15 mouse cellular contexts compared by ENCODE assay signal in genomic region chr3:27637046-27637661, GRCm38 (mm10).
DNase-seq lines count a peak whose midpoint lies in the region; ATAC-seq lines count a peak whose summit lies in the region.
"Had no signal": no experiment of that assay in that cellular context is flagged by ENCODE, and none has a peak within 500 bp of the region (broad histone marks: within the 10 kb centered on the region; RNA-seq: fewer than 3 reads in every experiment).

No protein-coding gene starts in this region.

- intact Hi-C loops in heart, postnatal 36 days (cut with DNase I) = no loop called here

- ATAC-seq in heart, embryonic 13.5 days (ENCODE audit: extremely low read depth, insufficient number of reproducible peaks, low FRiP score, low TSS enrichment) = no peak
- ATAC-seq in kidney, embryonic 16.5 days (ENCODE audit: low FRiP score, low TSS enrichment) = peak; percentile 73
- 0 out of 2 replicates have a peak, but pooled peaks have one; percentile 29 for ATAC-seq in embryonic facial prominence, embryonic 15.5 days (ENCODE audit: insufficient number of reproducible peaks, low FRiP score, low TSS enrichment, low read depth)
- ATAC-seq: intestine, embryonic 15.5 days; liver, postnatal 0 days had no signal

- H3K9ac ChIP-seq in heart, embryonic 13.5 days = no peak overlapping the region
- no peak overlapping the region for H3K9ac ChIP-seq in kidney, embryonic 16.5 days (replicated peaks; ENCODE audit: low read length)
- no peak overlapping the region for H3K9ac ChIP-seq in embryonic facial prominence, embryonic 15.5 days
- H3K9ac ChIP-seq: embryonic facial prominence, embryonic 12.5 days; intestine, embryonic 15.5 days; liver, postnatal 0 days; stomach, embryonic 15.5 days had no signal

- no peaks in the 10 kb centered on the region for H3K9me3 ChIP-seq in heart, embryonic 13.5 days
- H3K9me3 ChIP-seq in kidney, embryonic 16.5 days (ENCODE audit: low read length) = no peaks in the 10 kb centered on the region
- H3K9me3 ChIP-seq in embryonic facial prominence, embryonic 15.5 days (replicated peaks) = no peaks in the 10 kb centered on the region
- H3K9me3 ChIP-seq: embryonic facial prominence, embryonic 12.5 days; intestine, embryonic 15.5 days; stomach, embryonic 15.5 days had no signal

- peaks cover 70% of the 10 kb centered on the region for H3K4me1 ChIP-seq in heart, embryonic 13.5 days
- H3K4me1 ChIP-seq in kidney, embryonic 16.5 days (ENCODE audit: insufficient read depth, low read length) = peaks cover 9% of the 10 kb centered on the region; the same call in 1 of the 2 replicates
- 0 out of 2 replicates have a peak, but pooled peaks cover 5% of the 10 kb centered on the region for H3K4me1 ChIP-seq in embryonic facial prominence, embryonic 15.5 days
- H3K4me1 ChIP-seq: intestine, embryonic 15.5 days; stomach, embryonic 15.5 days had no signal

- no peaks in the 10 kb centered on the region for H3K27me3 ChIP-seq in heart, embryonic 13.5 days (replicated peaks)
- no peaks in the 10 kb centered on the region for H3K27me3 ChIP-seq in kidney, embryonic 16.5 days (ENCODE audit: insufficient read depth, low read length)
- H3K27me3 ChIP-seq in embryonic facial prominence, embryonic 15.5 days = no peaks in the 10 kb centered on the region
- H3K27me3 ChIP-seq: embryonic facial prominence, embryonic 12.5 days; intestine, embryonic 15.5 days; stomach, embryonic 15.5 days had no signal

- DNase-seq in heart, postnatal 36 days = no peak
- DNase-seq in kidney, postnatal 10 days = no peak
- peak; percentile 36 for DNase-seq in embryo, embryonic 10 days (ENCODE audit: low spot score)
- DNase-seq in layer of hippocampus, adult 8-10 months (ENCODE audit: low spot score in 2 of 2) = no peak
- DNase-seq in left cerebral cortex, adult 8-10 months (ENCODE audit: low spot score in 2 of 2) = no peak
- DNase-seq: cerebellum, adult 18-20 months; gastrocnemius, postnatal 25 days; liver, postnatal 0 days; thymus, postnatal 4 days had no signal

- WGBS in heart, embryonic 13.5 days = 48% methylated on average over 6 of the region's 6 CpGs
- 65% methylated on average over 6 of the region's 6 CpGs for WGBS in kidney, embryonic 16.5 days
- 64% methylated on average over 6 of the region's 6 CpGs for WGBS in embryonic facial prominence, embryonic 15.5 days

- H3K27ac ChIP-seq in heart, embryonic 13.5 days (replicated peaks) = peak overlapping the region; percentile 26; the same call in 1 of the 2 replicates
- H3K27ac ChIP-seq in kidney, embryonic 16.5 days (ENCODE audit: low read length) = no peak overlapping the region
- no peak overlapping the region for H3K27ac ChIP-seq in embryonic facial prominence, embryonic 15.5 days (replicated peaks)
- H3K27ac ChIP-seq: embryonic facial prominence, embryonic 12.5 days; intestine, embryonic 15.5 days; stomach, embryonic 15.5 days had no signal

- peaks cover 32% of the 10 kb centered on the region for H3K36me3 ChIP-seq in heart, embryonic 13.5 days
- H3K36me3 ChIP-seq in kidney, embryonic 16.5 days (ENCODE audit: insufficient read depth, low read length) = peaks cover 11% of the 10 kb centered on the region; the same call in 1 of the 2 replicates
- H3K36me3 ChIP-seq in embryonic facial prominence, embryonic 15.5 days = peaks cover 18% of the 10 kb centered on the region; the same call in 1 of the 2 replicates

- H3K4me2 ChIP-seq in heart, embryonic 13.5 days = no peak overlapping the region
- no peak overlapping the region for H3K4me2 ChIP-seq in kidney, embryonic 16.5 days (replicated peaks; ENCODE audit: low read depth, low read length)
- H3K4me2 ChIP-seq in embryonic facial prominence, embryonic 15.5 days (replicated peaks) = no peak overlapping the region
- H3K4me2 ChIP-seq: embryonic facial prominence, embryonic 12.5 days; intestine, embryonic 15.5 days; stomach, embryonic 15.5 days had no signal

- H3K4me3 ChIP-seq in heart, embryonic 13.5 days = no peak overlapping the region
- no peak overlapping the region for H3K4me3 ChIP-seq in kidney, embryonic 16.5 days (ENCODE audit: low read length)
- H3K4me3 ChIP-seq in embryonic facial prominence, embryonic 15.5 days (replicated peaks) = no peak overlapping the region
- H3K4me3 ChIP-seq: embryonic facial prominence, embryonic 12.5 days; intestine, embryonic 15.5 days; stomach, embryonic 15.5 days had no signal
